In genomic region chr1:195092220-195092720, GRCm38 (mm10) we compare ENCODE assay signal across 7 mouse cellular contexts. TPM values are rescaled to one million over a fixed set of nuclear protein-coding genes. Genes with fewer than 3 reads are reported as not detected.
DNase-seq lines count a peak whose midpoint lies in the region; ATAC-seq and TF ChIP-seq lines count a peak whose summit lies in the region.

Gene Cd46 (minus strand): TSS chr1:195092249.

- TF ChIP-seq POLR2A in small intestine, adult 2 months (IDR thresholded peaks at IDR 0.05; ENCODE audit: low read depth, low read length), result 0 out of 2 replicates have a peak, but pooled peaks have one; percentile 11

- no peaks in the 10 kb centered on the region for H3K27me3 ChIP-seq in Patski
- no peaks in the 10 kb centered on the region for H3K27me3 ChIP-seq in forebrain, embryonic 14.5 days (replicated peaks; ENCODE audit: control insufficient read depth, insufficient read depth, low read length)
- no peaks in the 10 kb centered on the region for H3K27me3 ChIP-seq in hindbrain, embryonic 10.5 days (ENCODE audit: insufficient read depth, poor library complexity, severe bottlenecking)
- no peaks in the 10 kb centered on the region for H3K27me3 ChIP-seq in megakaryocyte, embryonic 14.5 days (replicated peaks)
- no peaks in the 10 kb centered on the region for H3K27me3 ChIP-seq in small intestine, adult 2 months (ENCODE audit: control insufficient read depth, insufficient read depth, low read length)

- no peaks in the 10 kb centered on the region for H3K9me3 ChIP-seq in forebrain, embryonic 14.5 days (replicated peaks; ENCODE audit: control insufficient read depth, low read length)
- H3K9me3 ChIP-seq in hindbrain, embryonic 10.5 days, result no peaks in the 10 kb centered on the region
- no peaks in the 10 kb centered on the region for H3K9me3 ChIP-seq in megakaryocyte, embryonic 14.5 days

- no peak for DNase-seq in Patski (ENCODE audit: low read depth, low spot score)
- peak; percentile 12 for DNase-seq in cerebellum, adult 11 months
- peak; percentile 75 for DNase-seq in forebrain, embryonic 14.5 days (ENCODE audit: low spot score)
- peak; percentile 77 for DNase-seq in hindbrain, embryonic 10.5 days (ENCODE audit: low spot score)
- peak; percentile 10 to 16 for DNase-seq in layer of hippocampus, postnatal 14 days (ENCODE audit: low spot score in 2 of 2)

- in situ Hi-C loops in Patski (cut with MboI; ENCODE audit: low pct_unique_long_range_greater_than_20kb), result no loop called here

- peak within 1 kb of the TSS; percentile 55 for H3K4me2 ChIP-seq in forebrain, embryonic 14.5 days (ENCODE audit: low read length)

- H3K36me3 ChIP-seq in forebrain, embryonic 14.5 days (ENCODE audit: control insufficient read depth, insufficient read depth, low read length), result 0 out of 2 replicates have a peak, but pooled peaks cover 3% of the 10 kb centered on the region
- H3K36me3 ChIP-seq in hindbrain, embryonic 10.5 days, result peaks cover 9% of the 10 kb centered on the region
- H3K36me3 ChIP-seq in megakaryocyte, embryonic 14.5 days (replicated peaks; ENCODE audit: low read length), result peaks cover 29% of the 10 kb centered on the region
- H3K36me3 ChIP-seq in small intestine, adult 2 months (ENCODE audit: control insufficient read depth, insufficient read depth, low read length), result no peaks in the 10 kb centered on the region

- 3% methylated on average over 14 of the region's 14 CpGs for WGBS in forebrain, embryonic 14.5 days
- 3% methylated on average over 14 of the region's 14 CpGs for WGBS in hindbrain, embryonic 10.5 days
- WGBS in small intestine, adult 2 months, result 3% methylated on average over 14 of the region's 14 CpGs

- peak within 1 kb of the TSS; percentile 29; the same call in 1 of the 2 replicates for H3K9ac ChIP-seq in forebrain, embryonic 14.5 days (ENCODE audit: low read length)

- H3K27ac ChIP-seq in forebrain, embryonic 14.5 days (ENCODE audit: low read depth, low read length), result no peak within 1 kb of the TSS
- H3K27ac ChIP-seq in hindbrain, embryonic 10.5 days, result peak within 1 kb of the TSS; percentile 80
- peak within 1 kb of the TSS; percentile 83 for H3K27ac ChIP-seq in small intestine, adult 2 months (ENCODE audit: insufficient read depth, low read depth, low read length)

- peak within 1 kb of the TSS; percentile 28 for H3K4me3 ChIP-seq in forebrain, embryonic 14.5 days (ENCODE audit: low read depth, low read length)
- H3K4me3 ChIP-seq in hindbrain, embryonic 10.5 days, result peak within 1 kb of the TSS; percentile 54
- peak within 1 kb of the TSS; percentile 94 for H3K4me3 ChIP-seq in megakaryocyte, embryonic 14.5 days (replicated peaks)
- peak within 1 kb of the TSS; percentile 64 for H3K4me3 ChIP-seq in small intestine, adult 2 months (ENCODE audit: low read depth, low read length)

- POLR2A ChIA-PET in Patski (lab: Charles Lee), result interaction anchor here (0.8 to 1.5 kb wide), 3 partner anchors 12 to 115 kb away, joined by 3 to 4 read pairs (median 3); partner anchors contain the start of gene Cr1l

- H3K4me1 ChIP-seq in forebrain, embryonic 14.5 days (ENCODE audit: control insufficient read depth, insufficient read depth, low read length), result peaks cover 8% of the 10 kb centered on the region
- H3K4me1 ChIP-seq in hindbrain, embryonic 10.5 days (replicated peaks), result peaks cover 12% of the 10 kb centered on the region
- peaks cover 28% of the 10 kb centered on the region for H3K4me1 ChIP-seq in megakaryocyte, embryonic 14.5 days
- peaks cover 9% of the 10 kb centered on the region; the same call in 1 of the 2 replicates for H3K4me1 ChIP-seq in small intestine, adult 2 months (ENCODE audit: control insufficient read depth, insufficient read depth, insufficient read length, low read length)

- ATAC-seq in Patski, result peak; percentile 100
- peak; percentile 97 for ATAC-seq in forebrain, embryonic 14.5 days

- no peak for TF ChIP-seq CTCF in Patski (IDR thresholded peaks at IDR 0.05)
- no peak for TF ChIP-seq CTCF in small intestine, adult 2 months (IDR thresholded peaks at IDR 0.05; ENCODE audit: extremely low read depth, insufficient read length, insufficient replicate concordance, low read depth, low read length)

- CTCF ChIA-PET in Patski (lab: Charles Lee), result interaction anchor here (1.2 kb wide), 1 partner anchor 52 kb away, joined by 3 read pairs; no protein-coding TSS in a partner anchor

RNA-seq across cellular contexts. Expression of gene Cd46, which starts in this region (rescaled TPM):
- 0.35 TPM for polyA plus RNA-seq in Patski (2021)
- 0.90 and 0.93 TPM in 2 replicates for polyA plus RNA-seq in forebrain, embryonic 14.5 days (2014; fragmentation: Nextera tagmentation; extraction: Ambion mirVana)
- 0.55 and 0.62 TPM in 2 replicates for polyA plus RNA-seq in hindbrain, embryonic 10.5 days (2016; fragmentation: Nextera tagmentation; extraction: Ambion mirVana)
- 1 to 10 TPM; 2.9 to 4.4 TPM for total RNA-seq in layer of hippocampus, postnatal 14 days (2021)
- polyA plus RNA-seq in megakaryocyte, embryonic 14.5 days (2012; ENCODE audit: insufficient read depth, low replicate concordance), result 0.08 TPM in 1 of 2 replicates, not detected in the other
- 0.08 and 0.14 TPM in 2 replicates for polyA plus RNA-seq in small intestine, adult 2 months (2012; rRNA removed)

Comparison
In these comparisons a context has a peak if more than half of its experiments do, and no peak if none do; other contexts are left out.
1. Peak in ATAC-seq in Patski; RNA of the gene not detected or under 1 TPM.
2. Peak in DNase-seq, ATAC-seq, H3K4me3 ChIP-seq, H3K9ac ChIP-seq and H3K4me2 ChIP-seq in forebrain, embryonic 14.5 days; RNA of the gene not detected or under 1 TPM.
3. Peak in DNase-seq, H3K4me3 ChIP-seq and H3K27ac ChIP-seq in hindbrain, embryonic 10.5 days; RNA of the gene not detected or under 1 TPM.
4. H3K4me3 ChIP-seq: peak in every context shown above with its lines; median percentile 94 in megakaryocyte, embryonic 14.5 days; 64 in small intestine, adult 2 months; 54 in hindbrain, embryonic 10.5 days; 28 in forebrain, embryonic 14.5 days.